Mouse (Mus musculus) E14TG2a.4 (cell line): Measurements from ENCODE around the gene Asic4.

Experiments used
- H3K27me3 ChIP-seq: 2 replicates; pipeline ENCODE4 v1.6.1; 2014; ENCODE audit warnings: low read length, control low read depth; ENCODE audit not compliant: insufficient read depth
- H3K36me3 ChIP-seq: 2 replicates; pipeline ENCODE4 v1.6.1; 2014; ENCODE audit warnings: low read length, control low read depth; ENCODE audit not compliant: insufficient read depth
- H3K4me1 ChIP-seq: replicated peaks from 2 replicates; pipeline ENCODE4 v1.6.1; 2014; ENCODE audit warnings: low read depth, low read length, control low read depth
- H3K4me3 ChIP-seq: replicated peaks from 2 replicates; pipeline ENCODE4 v1.5.1; 2014; ENCODE audit warnings: mild to moderate bottlenecking, low read length
- H3K9me3 ChIP-seq: 2 replicates; pipeline ENCODE4 v1.6.1; 2014; ENCODE audit warnings: low read length, control low read depth
- CTCF ChIP-seq: conservative IDR thresholded peaks from 2 replicates; pipeline ENCODE4 v1.5.1; 2014; ENCODE audit warnings: low read length
- NANOG ChIP-seq: IDR thresholded peaks from 2 replicates; pipeline ENCODE4 v1.6.1; 2014; ENCODE audit warnings: borderline replicate concordance, low read length, mixed read lengths
- POU5F1 ChIP-seq: IDR thresholded peaks from 2 replicates; pipeline ENCODE4 v1.6.1; 2014; ENCODE audit warnings: low read length, borderline replicate concordance

Gene Asic4

GRCm38 (mm10) chr1:75467215-75467927, 17.1 kb downstream of the Asic4 start:
- peaks cover 82% of the 10 kb centered on the region for H3K27me3 ChIP-seq
- H3K36me3 ChIP-seq = 0 out of 2 replicates have a peak, but pooled peaks cover under 1% of the 10 kb centered on the region
- TF ChIP-seq CTCF (peak; percentile 64), POU5F1 (no peak), NANOG (no peak)
- H3K4me1 ChIP-seq = peaks cover 12% of the 10 kb centered on the region
- H3K4me3 ChIP-seq = no peak overlapping the region
- H3K9me3 ChIP-seq = 0 out of 2 replicates have a peak, but pooled peaks cover 2% of the 10 kb centered on the region

GRCm38 (mm10) chr1:75469287-75469825, 19.1 kb downstream of the Asic4 start:
- H3K4me1 ChIP-seq = peaks cover 16% of the 10 kb centered on the region
- H3K36me3 ChIP-seq = peaks cover 20% of the 10 kb centered on the region
- no peaks in the 10 kb centered on the region for H3K9me3 ChIP-seq
- H3K27me3 ChIP-seq = peaks cover 73% of the 10 kb centered on the region
- H3K4me3 ChIP-seq = no peak overlapping the region
- no peak for TF ChIP-seq NANOG
- no peak for TF ChIP-seq CTCF
- no peak for TF ChIP-seq POU5F1

DNA sequence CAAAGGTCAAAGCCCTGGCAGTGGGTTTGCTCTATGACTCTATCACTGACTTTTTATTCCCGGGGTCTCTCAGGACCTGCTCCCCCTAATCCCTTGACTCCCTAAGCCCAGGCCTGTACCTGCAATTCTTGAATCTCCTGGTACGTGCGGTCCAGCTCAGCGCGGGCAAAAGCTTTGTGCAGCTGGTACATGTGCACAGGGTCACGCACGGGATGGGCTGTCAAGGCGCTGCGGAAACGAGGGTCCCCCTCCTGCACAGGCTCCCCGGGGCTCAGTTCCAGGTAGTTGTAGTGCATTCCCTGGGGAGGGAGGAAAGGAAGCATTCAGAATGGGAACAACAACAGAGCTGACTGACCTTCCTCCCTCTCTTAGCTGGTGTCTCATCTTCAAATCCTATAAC, 26.2 kb downstream of the Asic4 start:
- peaks cover 63% of the 10 kb centered on the region for H3K4me1 ChIP-seq
- H3K9me3 ChIP-seq = no peaks in the 10 kb centered on the region
- peaks cover 48% of the 10 kb centered on the region for H3K36me3 ChIP-seq
- TF ChIP-seq CTCF (no peak), NANOG (no peak), POU5F1 (no peak)
- H3K27me3 ChIP-seq = peaks cover 30% of the 10 kb centered on the region
- H3K4me3 ChIP-seq = no peak overlapping the region

DNA sequence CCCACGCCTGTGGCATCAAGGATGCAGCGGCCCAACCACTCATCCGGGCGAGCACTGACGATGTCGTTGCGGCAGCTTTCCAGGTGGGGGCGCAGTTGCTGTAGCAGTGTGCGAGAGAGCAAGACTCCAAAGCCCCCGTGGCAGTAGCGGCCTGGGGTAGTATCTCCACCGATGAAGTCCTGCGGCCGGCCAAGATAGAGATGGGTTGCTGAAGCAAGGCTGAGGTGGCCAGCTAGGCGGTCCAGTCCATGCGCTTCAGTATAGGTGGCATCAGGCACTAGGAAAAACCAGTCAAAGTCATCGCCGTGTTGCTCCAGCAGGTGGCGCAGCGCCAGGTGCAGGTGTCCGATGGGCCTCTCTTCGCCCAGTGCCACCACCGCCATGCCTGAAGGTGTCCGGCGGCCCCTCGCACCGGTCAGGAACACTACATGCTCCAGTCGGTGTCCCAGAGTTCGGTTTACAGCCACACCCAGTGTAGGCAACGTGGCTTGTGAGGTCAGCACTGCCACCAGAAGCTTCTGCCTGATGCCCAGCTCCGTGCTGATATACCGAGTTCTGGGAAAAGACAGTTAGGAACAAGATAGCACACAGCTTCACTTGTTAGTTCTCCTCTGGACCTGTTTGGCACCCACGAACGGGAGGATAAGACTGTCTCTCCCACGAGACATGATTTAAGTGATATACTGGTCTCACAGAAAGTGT, 27.2 kb downstream of the Asic4 start:
- TF ChIP-seq POU5F1 (no peak), CTCF (peak; percentile 87), NANOG (no peak)
- peaks cover 71% of the 10 kb centered on the region for H3K4me1 ChIP-seq
- H3K4me3 ChIP-seq = peak overlapping the region; percentile 96
- peaks cover 47% of the 10 kb centered on the region for H3K36me3 ChIP-seq
- no peaks in the 10 kb centered on the region for H3K9me3 ChIP-seq
- H3K27me3 ChIP-seq = peaks cover 31% of the 10 kb centered on the region

GRCm38 (mm10) chr1:75477966-75478290, 27.7 kb downstream of the Asic4 start:
- Histone ChIP-seq H3K4me1 (peaks cover 75% of the 10 kb centered on the region), H3K27me3 (peaks cover 33% of the 10 kb centered on the region), H3K9me3 (no peaks in the 10 kb centered on the region), H3K36me3 (peaks cover 42% of the 10 kb centered on the region), H3K4me3 (peak overlapping the region; percentile 96)
- TF ChIP-seq CTCF = no peak
- TF ChIP-seq POU5F1 = no peak
- TF ChIP-seq NANOG = no peak

DNA sequence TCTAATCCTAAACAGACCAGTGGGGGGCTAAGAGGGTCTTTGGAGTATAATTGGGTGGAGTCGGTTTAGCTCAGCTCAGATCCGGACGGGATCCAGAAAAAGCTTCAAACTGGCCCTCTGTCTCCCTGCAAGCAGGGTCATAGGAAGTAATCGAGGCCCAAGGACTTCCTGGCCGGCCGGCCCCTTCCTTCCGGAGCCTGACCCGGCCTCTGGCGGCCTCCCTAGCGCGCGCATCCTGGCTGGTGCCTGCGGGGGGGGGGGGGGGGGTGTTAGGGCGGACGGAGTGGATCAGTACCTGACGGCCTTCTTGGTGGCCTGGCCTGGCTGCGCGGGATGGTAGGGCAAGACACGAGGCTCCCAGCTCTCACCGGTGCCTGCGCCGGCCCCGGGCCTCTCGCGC, 28.3 kb downstream of the Asic4 start:
- TF ChIP-seq POU5F1 = no peak
- TF ChIP-seq NANOG = no peak
- TF ChIP-seq CTCF = no peak
- peaks cover 80% of the 10 kb centered on the region for H3K4me1 ChIP-seq
- H3K9me3 ChIP-seq = no peaks in the 10 kb centered on the region
- peaks cover 38% of the 10 kb centered on the region for H3K27me3 ChIP-seq
- peak overlapping the region; percentile 96 for H3K4me3 ChIP-seq
- peaks cover 36% of the 10 kb centered on the region for H3K36me3 ChIP-seq

GRCm38 (mm10) chr1:75478916-75479634, 28.8 kb downstream of the Asic4 start, which contains the start of the genes Chpf and Tmem198:
TSS of gene Chpf (minus strand) at chr1:75479307.
TSS of gene Tmem198 (plus strand) at chr1:75479532.
- H3K4me1 ChIP-seq = peaks cover 78% of the 10 kb centered on the region
- H3K27me3 ChIP-seq = peaks cover 44% of the 10 kb centered on the region
- no peaks in the 10 kb centered on the region for H3K9me3 ChIP-seq
- H3K36me3 ChIP-seq = peaks cover 30% of the 10 kb centered on the region
- peak within 1 kb of the TSS; percentile 96 for H3K4me3 ChIP-seq
- TF ChIP-seq POU5F1 (no peak), CTCF (no peak), NANOG (no peak)

DNA sequence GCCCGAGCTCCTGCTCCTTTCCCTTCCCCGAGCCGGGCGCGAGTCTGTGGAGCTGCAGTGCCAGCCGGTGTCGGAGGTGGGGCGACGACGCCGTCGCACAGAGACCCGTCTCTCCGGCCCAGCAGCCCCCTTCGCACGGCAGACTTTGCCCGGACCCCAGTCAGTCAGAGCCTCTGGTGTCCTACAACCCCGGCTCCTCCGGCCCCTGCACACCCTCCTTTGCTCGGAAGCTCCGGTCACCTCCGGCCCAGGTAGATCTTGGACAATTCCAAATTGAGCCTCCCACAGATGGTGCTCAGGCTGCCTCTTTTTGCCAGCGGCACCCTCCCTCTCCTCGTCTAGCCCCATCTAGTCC, 29.4 kb downstream of the Asic4 start:
- Histone ChIP-seq H3K36me3 (peaks cover 25% of the 10 kb centered on the region), H3K4me3 (peak overlapping the region; percentile 96), H3K27me3 (peaks cover 50% of the 10 kb centered on the region), H3K9me3 (no peaks in the 10 kb centered on the region), H3K4me1 (peaks cover 74% of the 10 kb centered on the region)
- no peak for TF ChIP-seq NANOG
- no peak for TF ChIP-seq POU5F1
- TF ChIP-seq CTCF = no peak
